Mouse (Mus musculus) layer of hippocampus, adult 8-10 months (tissue): ENCODE measurements around the gene Dcdc2c. TPM values are rescaled to one million over a fixed set of nuclear protein-coding genes. Genes with fewer than 3 reads are reported as not detected.

Experiments used
- DNase-seq, 2 experiments: peaks; one replicate each; pipeline ENCODE4 v3.0.0; 2022; ENCODE audit warnings: low spot score in 2 of 2
- total RNA-seq, 4 experiments: library from RNA; stranded (reverse); gene quantifications; 2 replicates each; pipeline ENCODE4 v1.2.4; 2022

The Dcdc2c gene
- total RNA-seq, 4 experiments from 2014 or later, result 0.20 to 0.43 (median 0.34) TPM

GRCm38 (mm10) chr12:28460523-28460922 lies 91.7 kb downstream of the Dcdc2c start:
- DNase-seq, result no peak

DNA sequence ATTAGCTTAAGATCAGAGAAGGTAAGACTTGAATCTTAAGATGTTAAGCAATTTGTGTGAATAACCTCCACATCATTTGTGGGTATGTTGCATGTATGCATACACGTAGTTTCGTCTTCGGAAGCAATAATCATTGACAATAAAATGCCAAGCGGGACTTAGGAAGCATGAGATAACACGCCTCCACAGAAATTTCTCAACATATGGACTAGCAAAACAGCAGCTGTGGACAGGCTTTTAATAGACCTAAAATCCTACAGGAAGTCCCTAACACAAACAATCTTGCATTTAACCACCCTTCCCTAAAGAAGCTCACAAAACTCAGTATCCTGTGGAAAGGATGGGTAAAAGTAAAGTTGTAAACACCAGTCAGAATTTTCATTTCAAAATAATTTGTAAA lies 93.4 kb downstream of the Dcdc2c start:
- DNase-seq, result peak in 1 of 2 experiments; percentile 15

GRCm38 (mm10) chr12:28436536-28436935 lies 115.7 kb downstream of the Dcdc2c start:
- no peak for DNase-seq

DNA sequence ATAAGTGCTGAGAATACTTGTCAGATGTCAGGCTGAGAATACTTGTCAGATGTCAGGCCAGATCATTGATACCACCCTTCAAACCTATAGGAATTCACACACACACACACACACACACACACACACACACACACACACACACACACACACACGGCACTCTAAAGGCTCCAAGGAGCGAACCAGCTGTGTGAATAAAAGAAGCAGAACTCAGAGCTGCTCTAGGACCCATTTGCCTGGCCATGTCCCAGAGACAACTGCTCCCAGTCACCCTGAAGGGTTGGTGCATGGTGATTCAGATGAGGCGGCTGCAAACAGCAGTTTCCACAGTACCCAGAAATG lies 119.5 kb downstream of the Dcdc2c start:
- DNase-seq, result no peak

- peak; percentile 25 to 71 for DNase-seq
Measured at GRCm38 (mm10) chr12:28431832-28432728, 120.1 kb downstream of the Dcdc2c start.

GRCm38 (mm10) chr12:28429856-28430255 lies 122.3 kb downstream of the Dcdc2c start:
- DNase-seq, result no peak

DNA sequence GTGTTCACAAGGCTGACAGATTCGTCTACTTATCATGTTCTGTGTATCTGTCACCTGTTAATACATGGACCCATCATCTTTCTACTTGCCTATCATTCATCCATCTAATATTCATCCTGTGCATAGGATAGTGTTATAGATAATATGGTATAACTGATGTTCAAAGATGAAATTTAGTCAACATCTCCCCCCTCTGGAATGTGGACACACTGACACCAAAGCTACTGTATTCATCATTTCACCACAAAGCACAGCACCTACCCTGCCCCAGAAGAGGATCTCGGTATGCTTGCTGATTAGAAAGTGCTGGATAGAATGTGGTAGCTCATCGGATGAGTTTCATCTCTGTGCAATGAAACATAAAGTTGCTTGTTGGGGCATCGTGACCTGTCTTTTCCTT lies 135.2 kb downstream of the Dcdc2c start:
- no peak for DNase-seq

GRCm38 (mm10) chr12:28407656-28408405 lies 144.4 kb downstream of the Dcdc2c start:
- DNase-seq, result no peak

DNA sequence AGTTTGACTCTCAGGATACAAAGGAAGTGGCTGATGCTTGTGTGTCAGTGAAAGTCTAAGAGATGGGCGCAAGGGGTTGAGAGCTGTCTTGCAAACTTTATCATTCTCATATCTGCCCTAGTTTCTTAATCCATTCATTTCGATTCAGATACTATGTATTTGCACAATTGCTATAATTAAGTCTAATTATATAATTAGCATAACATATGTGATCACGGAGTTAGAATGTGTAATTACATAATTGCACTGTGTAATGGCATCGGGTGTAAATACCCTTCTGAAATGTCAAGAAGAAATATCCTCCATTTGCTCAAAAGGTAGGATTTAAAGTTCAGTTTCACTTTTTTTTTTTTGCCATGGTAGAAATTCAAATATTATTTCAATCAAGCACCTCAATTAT lies 149.9 kb downstream of the Dcdc2c start:
- DNase-seq, result no peak

DNA sequence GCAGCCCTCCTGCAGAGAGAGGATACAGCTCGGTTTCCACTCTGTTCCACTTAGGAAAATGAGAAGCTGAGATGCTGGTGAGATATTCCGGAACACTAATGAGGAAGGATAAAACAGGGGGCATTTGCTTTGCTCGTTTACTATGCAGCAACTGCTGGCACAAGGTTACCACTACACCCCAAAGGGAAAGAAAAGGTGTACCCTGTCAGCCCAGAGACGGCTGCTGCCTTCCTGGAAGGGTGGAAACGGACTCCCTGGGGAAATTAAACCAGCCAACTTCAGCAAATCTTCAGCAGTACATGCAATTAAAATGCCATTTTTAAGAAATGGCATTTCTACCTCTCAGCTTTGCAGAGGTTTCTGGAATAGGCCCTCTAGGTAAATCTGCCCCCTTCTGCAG lies 150.8 kb downstream of the Dcdc2c start:
- DNase-seq, result no peak

DNA sequence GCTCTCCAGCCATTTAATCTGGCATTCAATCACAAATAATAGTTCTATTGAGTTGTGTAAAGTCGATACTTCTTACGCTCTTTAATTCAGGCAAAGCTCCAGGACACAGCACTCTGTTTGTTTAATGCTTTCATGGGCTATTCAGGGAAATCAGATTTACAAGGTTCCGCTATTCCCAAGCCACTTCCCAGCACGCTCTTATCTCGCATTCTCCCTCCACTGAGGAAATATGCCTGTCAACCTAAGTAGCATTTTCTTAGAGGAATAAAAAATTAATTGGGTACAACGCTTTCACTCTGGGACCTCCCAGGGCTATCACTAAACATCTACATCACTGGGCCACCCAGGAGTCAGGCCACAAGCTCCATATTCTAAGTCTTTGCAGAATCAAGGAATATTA lies 160.1 kb downstream of the Dcdc2c start:
- DNase-seq, result no peak

Other genes with a start within 250 kb of the Dcdc2c start
- under 1 TPM in 3 of 4 experiments, not detected in 1; 0.23 to 0.45 (median 0.36) TPM for gene Allc, start 30.1 kb upstream of the Dcdc2c start, total RNA-seq
- gene Colec11, start 71.0 kb upstream of the Dcdc2c start, total RNA-seq, result under 1 TPM; 0.55 to 0.85 (median 0.62) TPM
- gene Rps7, start 83.6 kb upstream of the Dcdc2c start, total RNA-seq, result 100 to 1,000 TPM; 245 to 375 (median 299) TPM
- gene Rnaseh1, start 97.2 kb upstream of the Dcdc2c start, total RNA-seq, result 10 to 100 TPM; 13.4 to 16.3 (median 14.5) TPM
- 10 to 100 TPM; 41.6 to 48.1 (median 43.4) TPM for gene Adi1, start 122.8 kb upstream of the Dcdc2c start, total RNA-seq
- 10 to 100 TPM; 56.4 to 64.8 (median 59.1) TPM for gene Trappc12, start 198.1 kb upstream of the Dcdc2c start, total RNA-seq
- 10 to 100 TPM; 45.7 to 63.2 (median 54.1) TPM for gene Eipr1, start 199.4 kb upstream of the Dcdc2c start, total RNA-seq